Mouse (Mus musculus) MEL (cell line): ENCODE results near the gene Sirt3. TPM values are rescaled to one million over a fixed set of nuclear protein-coding genes. Genes with fewer than 3 reads are reported as not detected.

Source experiments
- DNase-seq: peaks from one replicate; pipeline ENCODE4 v3.0.0; 2011; ENCODE audit warnings: low read depth, low spot score
- H3K27ac ChIP-seq: 2 replicates; pipeline ENCODE4 v1.5.1; 2012; ENCODE audit warnings: low read depth, mild to moderate bottlenecking, control low read depth, low read length, moderate library complexity; ENCODE audit not compliant: control insufficient read depth
- H3K27me3 ChIP-seq, 2 experiments: fragments of 150-350 bp in 1 of 2; sonication (generic) in 1 of 2; 2 replicates each; pipeline ENCODE4 v1.6.1; 2012; ENCODE audit warnings: low read length in 2 of 2, mild to moderate bottlenecking in 2 of 2, improper control_type of control experiment in 1 of 2, moderate library complexity in 1 of 2; ENCODE audit not compliant: insufficient read depth in 2 of 2, control insufficient read depth in 1 of 2
- H3K36me3 ChIP-seq, 2 experiments: 2 replicates each; pipeline ENCODE4 v1.6.1; 2012 to 2014; ENCODE audit warnings: low read length in 2 of 2, improper control_type of control experiment in 1 of 2, inconsistent platforms in 1 of 2, mild to moderate bottlenecking in 1 of 2; ENCODE audit not compliant: insufficient read depth in 2 of 2, control insufficient read depth in 1 of 2
- H3K4me1 ChIP-seq, 2 experiments: fragments of 150-350 bp in 1 of 2; sonication (generic) in 1 of 2; 2 replicates each; pipeline ENCODE4 v1.6.1; 2012; ENCODE audit warnings: low read length in 2 of 2, improper control_type of control experiment in 1 of 2, mild to moderate bottlenecking in 1 of 2; ENCODE audit not compliant: insufficient read depth in 2 of 2, control insufficient read depth in 1 of 2
- H3K4me3 ChIP-seq, 2 experiments: fragments of 150-350 bp in 1 of 2; sonication (generic) in 1 of 2; 2 replicates each; pipeline ENCODE4 v1.5.1; 2012; ENCODE audit warnings: low read depth in 2 of 2, low read length in 2 of 2, mild to moderate bottlenecking in 2 of 2, moderate library complexity in 2 of 2, control low read depth in 1 of 2, improper control_type of control experiment in 1 of 2; ENCODE audit not compliant: control insufficient read depth in 1 of 2, insufficient read depth in 1 of 2
- H3K79me2 ChIP-seq: 2 replicates; pipeline ENCODE4 v1.6.1; 2012; ENCODE audit warnings: mild to moderate bottlenecking, low read length, moderate library complexity; ENCODE audit not compliant: control insufficient read depth, poor library complexity, insufficient read depth
- H3K9ac ChIP-seq: 2 replicates; pipeline ENCODE4 v1.6.1; 2012; ENCODE audit warnings: low read depth, mild to moderate bottlenecking, control low read depth, low read length, moderate library complexity; ENCODE audit not compliant: control insufficient read depth, poor library complexity, severe bottlenecking
- H3K9me3 ChIP-seq: fragments of 150-350 bp; sonication (generic); replicated peaks from 2 replicates; pipeline ENCODE4 v1.6.1; 2012; ENCODE audit warnings: mild to moderate bottlenecking, low read length, improper control_type of control experiment, moderate library complexity; ENCODE audit not compliant: insufficient read depth
- CHD1 ChIP-seq: IDR thresholded peaks from 2 replicates; pipeline ENCODE4 v1.6.1; 2012; ENCODE audit warnings: low read depth, mild to moderate bottlenecking, inconsistent platforms, low read length, improper control_type of control experiment
- CHD2 ChIP-seq: IDR thresholded peaks from 2 replicates; pipeline ENCODE4 v1.6.1; 2011; ENCODE audit warnings: low read length, improper control_type of control experiment
- GABPA ChIP-seq: IDR thresholded peaks from 2 replicates; pipeline ENCODE4 v1.6.1; 2012; ENCODE audit warnings: low read depth, mild to moderate bottlenecking, inconsistent platforms, low read length, improper control_type of control experiment, moderate library complexity
- HCFC1 ChIP-seq: IDR thresholded peaks from 2 replicates; pipeline ENCODE4 v1.6.1; 2012; ENCODE audit warnings: low read depth, mild to moderate bottlenecking, inconsistent platforms, low read length, improper control_type of control experiment, moderate library complexity
- KAT2A ChIP-seq: conservative IDR thresholded peaks from 2 replicates; pipeline ENCODE4 v1.6.1; 2012; ENCODE audit warnings: low read depth, low read length, improper control_type of control experiment, inconsistent platforms
- MXI1 ChIP-seq: IDR thresholded peaks from 2 replicates; pipeline ENCODE4 v1.6.1; 2011; ENCODE audit warnings: mild to moderate bottlenecking, low read depth, low read length, improper control_type of control experiment
- MYB ChIP-seq: IDR thresholded peaks from 2 replicates; pipeline ENCODE4 v1.6.1; 2011; ENCODE audit warnings: mild to moderate bottlenecking, low read depth, low read length, improper control_type of control experiment
- MYC ChIP-seq: IDR thresholded peaks from 2 replicates; pipeline ENCODE4 v1.6.1; 2011; ENCODE audit warnings: low read depth, mild to moderate bottlenecking, low read length, improper control_type of control experiment, moderate library complexity
- NELFE ChIP-seq: IDR thresholded peaks from 2 replicates; pipeline ENCODE4 v1.6.1; 2011; ENCODE audit warnings: low read depth, low read length, improper control_type of control experiment
- NRF1 ChIP-seq: IDR thresholded peaks from 2 replicates; pipeline ENCODE4 v1.6.1; 2014; ENCODE audit warnings: low read depth, mild to moderate bottlenecking, inconsistent platforms, low read length, improper control_type of control experiment, moderate library complexity; ENCODE audit not compliant: poor library complexity, insufficient read depth, severe bottlenecking
- POLR2A ChIP-seq, 2 experiments: IDR thresholded peaks; 2 replicates each; pipeline ENCODE4 v1.6.1; 2011 to 2012; ENCODE audit warnings: low read length in 2 of 2, mild to moderate bottlenecking in 2 of 2, control low read depth in 1 of 2, improper control_type of control experiment in 1 of 2, low read depth in 1 of 2, moderate library complexity in 1 of 2; ENCODE audit not compliant: control insufficient read depth in 1 of 2, insufficient read depth in 1 of 2, poor library complexity in 1 of 2
- POLR2AphosphoS2 ChIP-seq: IDR thresholded peaks from 2 replicates; pipeline ENCODE4 v1.6.1; 2011; ENCODE audit warnings: low read length, improper control_type of control experiment
- RCOR1 ChIP-seq: IDR thresholded peaks from 2 replicates; pipeline ENCODE4 v1.6.1; 2012; ENCODE audit warnings: low read depth, mild to moderate bottlenecking, inconsistent platforms, low read length, improper control_type of control experiment
- SMC3 ChIP-seq: IDR thresholded peaks from 2 replicates; pipeline ENCODE4 v1.6.1; 2011; ENCODE audit warnings: low read depth, low read length, improper control_type of control experiment
- TCF12 ChIP-seq: IDR thresholded peaks from 2 replicates; pipeline ENCODE4 v1.6.1; 2014; ENCODE audit warnings: low read depth, mild to moderate bottlenecking, inconsistent platforms, low read length, improper control_type of control experiment, moderate library complexity
- UBTF ChIP-seq: IDR thresholded peaks from 2 replicates; pipeline ENCODE4 v1.6.1; 2012; ENCODE audit warnings: low read depth, mild to moderate bottlenecking, inconsistent platforms, low read length, improper control_type of control experiment, moderate library complexity, borderline replicate concordance; ENCODE audit not compliant: insufficient read depth
- USF2 ChIP-seq, 2 experiments: IDR thresholded peaks; 2 replicates each; pipeline ENCODE4 v1.6.1; 2011 to 2012; ENCODE audit warnings: improper control_type of control experiment in 2 of 2, low read length in 2 of 2, borderline replicate concordance in 1 of 2, inconsistent platforms in 1 of 2, low read depth in 1 of 2, mild to moderate bottlenecking in 1 of 2; ENCODE audit not compliant: insufficient read depth in 1 of 2
- polyA plus RNA-seq, 2 experiments: library from polyadenylated mRNA; stranded (reverse) in 1 of 2; unstranded in 1 of 2; fragments of >175 nt in 1 of 2; fragments of >200 nt in 1 of 2; gene quantifications; 2 replicates each; pipeline versions ENCODE4 v1.2.1 to v1.2.4; 2012; ENCODE audit warnings: low replicate concordance in 2 of 2, low read depth in 1 of 2; ENCODE audit not compliant: insufficient read length in 2 of 2, insufficient read depth in 1 of 2, missing spikeins in 1 of 2
- total RNA-seq: library from RNA; depleted of rRNA; stranded (reverse); fragments of 300-350 nt; gene quantifications from 2 replicates; pipeline ENCODE4 v1.2.3, GENCODE M21; 2012

The Sirt3 gene
- total and polyA plus RNA-seq, 3 experiments: 16.1 to 19.5 TPM; not detected in 1

GRCm38 (mm10) chr7:140874224-140874623 is 7.9 kb downstream of the Sirt3 start:
- H3K4me3 ChIP-seq: no peak overlapping the region
- H3K36me3 ChIP-seq: peaks cover 0 to 4% of the 10 kb centered on the region in 2 experiments; a peak in 1 of 4 replicates
- H3K27ac ChIP-seq: no peak overlapping the region
- TF ChIP-seq RCOR1 (no peak), TCF12 (no peak), POLR2AphosphoS2 (no peak), MYB (no peak), MXI1 (no peak), USF2 (IDR thresholded peaks at IDR 0.05; ENCODE audit: borderline replicate concordance in 1 of 2, insufficient read depth in 1 of 2, low read depth in 1 of 2, low read length in 2 of 2) (no peak), HCFC1 (no peak)
- no peaks in the 10 kb centered on the region; the same call in 1 of the 2 replicates for H3K79me2 ChIP-seq
- DNase-seq: no peak
- H3K9me3 ChIP-seq: no peaks in the 10 kb centered on the region
- H3K4me1 ChIP-seq: 0 out of 4 replicates have a peak, but pooled peaks cover 0 to 5% of the 10 kb centered on the region in 2 experiments
- no peak overlapping the region for H3K9ac ChIP-seq
- no peaks in the 10 kb centered on the region for H3K27me3 ChIP-seq

GRCm38 (mm10) chr7:140864761-140865160 is 17.3 kb downstream of the Sirt3 start:
- TF ChIP-seq MYB (no peak), CHD2 (no peak), NELFE (no peak), NRF1 (no peak), POLR2AphosphoS2 (no peak), KAT2A (no peak), POLR2A (IDR thresholded peaks at IDR 0.05; ENCODE audit: control insufficient read depth in 1 of 2, insufficient read depth in 1 of 2, low read depth in 1 of 2, low read length in 2 of 2, poor library complexity in 1 of 2) (no peak), UBTF (no peak), SMC3 (no peak), TCF12 (no peak), GABPA (no peak), CHD1 (no peak), MXI1 (no peak), MYC (no peak)
- H3K9ac ChIP-seq: no peak overlapping the region
- H3K79me2 ChIP-seq: no peaks in the 10 kb centered on the region
- H3K27ac ChIP-seq: no peak overlapping the region
- H3K27me3 ChIP-seq: no peaks in the 10 kb centered on the region
- H3K36me3 ChIP-seq: peaks cover 0 to 3% of the 10 kb centered on the region in 2 experiments; a peak in 2 of 4 replicates
- no peaks in the 10 kb centered on the region for H3K4me1 ChIP-seq
- H3K4me3 ChIP-seq: no peak overlapping the region
- DNase-seq: no peak
- no peaks in the 10 kb centered on the region for H3K9me3 ChIP-seq
